Comparison of ENCODE assay signal across 8 mouse cellular contexts in genomic region chr4:155780895-155781294, GRCm38 (mm10). TPM values are rescaled to one million over a fixed set of nuclear protein-coding genes. Genes with fewer than 3 reads are reported as not detected.
DNase-seq lines count a peak whose midpoint lies in the region; ATAC-seq lines count a peak whose summit lies in the region.

No protein-coding gene starts in this region.

- peak; percentile 83 for DNase-seq in midbrain, embryonic 11.5 days (ENCODE audit: low spot score, missing footprints)
- DNase-seq in gastrocnemius, adult 18-20 months (ENCODE audit: low spot score), result peak; percentile 94
- DNase-seq in hindbrain, embryonic 11.5 days (ENCODE audit: low spot score), result peak; percentile 14
- DNase-seq in lung, postnatal 36 days, result peak; percentile 50
- DNase-seq in layer of hippocampus, postnatal 36 days, result no peak
- DNase-seq in cerebellum, postnatal 4 days (ENCODE audit: low spot score in 2 of 2), result no peak
- DNase-seq in left cerebral cortex, adult 8-10 months (ENCODE audit: low spot score in 2 of 2), result no peak

- no peak overlapping the region for H3K4me2 ChIP-seq in midbrain, embryonic 11.5 days
- H3K4me2 ChIP-seq in midbrain, embryonic 16.5 days (ENCODE audit: low read length), result no peak overlapping the region
- H3K4me2 ChIP-seq in hindbrain, embryonic 11.5 days (replicated peaks; ENCODE audit: low read depth, low read length), result no peak overlapping the region

- H3K4me3 ChIP-seq in midbrain, embryonic 11.5 days (ENCODE audit: low read depth, low read length), result no peak overlapping the region
- H3K4me3 ChIP-seq in midbrain, embryonic 16.5 days (ENCODE audit: low read depth, low read length), result no peak overlapping the region
- H3K4me3 ChIP-seq in hindbrain, embryonic 11.5 days (ENCODE audit: low read depth, low read length), result no peak overlapping the region

- WGBS in midbrain, embryonic 11.5 days, result 45% methylated on average over 6 of the region's 6 CpGs
- WGBS in midbrain, embryonic 16.5 days, result 38% methylated on average over 6 of the region's 6 CpGs
- WGBS in hindbrain, embryonic 11.5 days, result 37% methylated on average over 6 of the region's 6 CpGs

- no peaks in the 10 kb centered on the region for H3K27me3 ChIP-seq in midbrain, embryonic 11.5 days (ENCODE audit: control insufficient read depth, insufficient read depth, low read length)
- H3K27me3 ChIP-seq in midbrain, embryonic 16.5 days (ENCODE audit: control insufficient read depth, insufficient read depth, low read depth, low read length), result no peaks in the 10 kb centered on the region
- no peaks in the 10 kb centered on the region for H3K27me3 ChIP-seq in hindbrain, embryonic 11.5 days (ENCODE audit: control insufficient read depth, insufficient read depth, low read length)

- no peak overlapping the region for H3K9ac ChIP-seq in midbrain, embryonic 11.5 days (ENCODE audit: low read length)
- H3K9ac ChIP-seq in midbrain, embryonic 16.5 days (ENCODE audit: low read depth, low read length), result no peak overlapping the region
- no peak overlapping the region for H3K9ac ChIP-seq in hindbrain, embryonic 11.5 days (ENCODE audit: low read depth, low read length)

- H3K4me1 ChIP-seq in midbrain, embryonic 11.5 days (ENCODE audit: control insufficient read depth, insufficient read depth, low read length), result peaks cover 3% of the 10 kb centered on the region; the same call in 1 of the 2 replicates
- peaks cover 19% of the 10 kb centered on the region for H3K4me1 ChIP-seq in midbrain, embryonic 16.5 days (ENCODE audit: control insufficient read depth, insufficient read depth, low read length)
- H3K4me1 ChIP-seq in hindbrain, embryonic 11.5 days (replicated peaks; ENCODE audit: control insufficient read depth, insufficient read depth, low read length), result no peaks in the 10 kb centered on the region

- H3K36me3 ChIP-seq in midbrain, embryonic 11.5 days (ENCODE audit: control insufficient read depth, insufficient read depth, low read length), result no peaks in the 10 kb centered on the region
- no peaks in the 10 kb centered on the region for H3K36me3 ChIP-seq in midbrain, embryonic 16.5 days (ENCODE audit: control insufficient read depth, insufficient read depth, low read length)
- no peaks in the 10 kb centered on the region for H3K36me3 ChIP-seq in hindbrain, embryonic 11.5 days (ENCODE audit: control insufficient read depth, insufficient read depth, low read length)

- no peak overlapping the region for H3K27ac ChIP-seq in midbrain, embryonic 11.5 days (ENCODE audit: low read depth, low read length)
- no peak overlapping the region for H3K27ac ChIP-seq in midbrain, embryonic 16.5 days (ENCODE audit: low read length)
- H3K27ac ChIP-seq in hindbrain, embryonic 11.5 days (ENCODE audit: low read depth, low read length), result no peak overlapping the region

- H3K9me3 ChIP-seq in midbrain, embryonic 11.5 days (ENCODE audit: control insufficient read depth, low read length), result no peaks in the 10 kb centered on the region
- H3K9me3 ChIP-seq in midbrain, embryonic 16.5 days (replicated peaks; ENCODE audit: control insufficient read depth, low read length, poor library complexity, severe bottlenecking), result no peaks in the 10 kb centered on the region
- no peaks in the 10 kb centered on the region for H3K9me3 ChIP-seq in hindbrain, embryonic 11.5 days (ENCODE audit: control insufficient read depth, low read length)

- ATAC-seq in midbrain, embryonic 11.5 days (ENCODE audit: low FRiP score), result no peak
- ATAC-seq in midbrain, embryonic 16.5 days, result no peak
- no peak for ATAC-seq in hindbrain, embryonic 11.5 days (ENCODE audit: low FRiP score)

RNA-seq across cellular contexts. Expression of gene Tmem88b, which starts 4.8 kb away (rescaled TPM):
- polyA plus RNA-seq in midbrain, embryonic 11.5 days (2014; fragmentation: Nextera tagmentation; extraction: Ambion mirVana), result 0.14 and 0.21 TPM in 2 replicates
- 0.85 and 1.1 TPM in 2 replicates for polyA plus RNA-seq in midbrain, embryonic 16.5 days (2015; fragmentation: Nextera tagmentation; extraction: Ambion mirVana)
- total RNA-seq in gastrocnemius, adult 18-20 months (2021), result under 1 TPM; 0.39 to 0.47 TPM
- polyA plus RNA-seq in hindbrain, embryonic 11.5 days (2014; fragmentation: Nextera tagmentation; extraction: Ambion mirVana), result 0.25 and 0.52 TPM in 2 replicates
- 10 to 100 TPM; 29.6 to 31.8 TPM for total RNA-seq in layer of hippocampus, postnatal 36 days (2021)
- 10 to 100 TPM; 35.4 to 43.6 (median 36.6) TPM for total RNA-seq in left cerebral cortex, adult 8-10 months (2022)

RNA-seq across cellular contexts. Expression of gene Vwa1, which starts 6.4 kb away (rescaled TPM):
- polyA plus RNA-seq in midbrain, embryonic 11.5 days (2014; fragmentation: Nextera tagmentation; extraction: Ambion mirVana), result 9.1 and 9.9 TPM in 2 replicates
- polyA plus RNA-seq in midbrain, embryonic 16.5 days (2015; fragmentation: Nextera tagmentation; extraction: Ambion mirVana), result 31.0 and 31.5 TPM in 2 replicates
- 1 to 10 TPM; 5.3 to 9.7 TPM for total RNA-seq in gastrocnemius, adult 18-20 months (2021)
- 8.6 and 9.5 TPM in 2 replicates for polyA plus RNA-seq in hindbrain, embryonic 11.5 days (2014; fragmentation: Nextera tagmentation; extraction: Ambion mirVana)
- 10 to 100 TPM; 10.5 to 11.3 TPM for total RNA-seq in layer of hippocampus, postnatal 36 days (2021)
- 10 to 100 TPM; 14.0 to 14.9 (median 14.4) TPM for total RNA-seq in left cerebral cortex, adult 8-10 months (2022)

RNA-seq across cellular contexts. Expression of gene Ankrd65, which starts 9.3 kb away (rescaled TPM):
- polyA plus RNA-seq in midbrain, embryonic 11.5 days (2014; fragmentation: Nextera tagmentation; extraction: Ambion mirVana), result not detected in 2 replicates
- not detected in 2 replicates for polyA plus RNA-seq in midbrain, embryonic 16.5 days (2015; fragmentation: Nextera tagmentation; extraction: Ambion mirVana)
- total RNA-seq in gastrocnemius, adult 18-20 months (2021), result not detected
- polyA plus RNA-seq in hindbrain, embryonic 11.5 days (2014; fragmentation: Nextera tagmentation; extraction: Ambion mirVana), result not detected in 2 replicates
- total RNA-seq in layer of hippocampus, postnatal 36 days (2021), result not detected
- under 1 TPM in 1 of 4 experiments, not detected in 3; 0.35 TPM for total RNA-seq in left cerebral cortex, adult 8-10 months (2022)

RNA-seq across cellular contexts. Expression of gene Atad3a, which starts 20.0 kb away (rescaled TPM):
- 84.5 and 84.6 TPM in 2 replicates for polyA plus RNA-seq in midbrain, embryonic 11.5 days (2014; fragmentation: Nextera tagmentation; extraction: Ambion mirVana)
- polyA plus RNA-seq in midbrain, embryonic 16.5 days (2015; fragmentation: Nextera tagmentation; extraction: Ambion mirVana), result 87.9 and 93.2 TPM in 2 replicates
- total RNA-seq in gastrocnemius, adult 18-20 months (2021), result 10 to 100 TPM; 25.0 to 28.1 TPM
- 70.9 and 79.9 TPM in 2 replicates for polyA plus RNA-seq in hindbrain, embryonic 11.5 days (2014; fragmentation: Nextera tagmentation; extraction: Ambion mirVana)
- total RNA-seq in layer of hippocampus, postnatal 36 days (2021), result 10 to 100 TPM; 51.8 to 54.0 TPM
- total RNA-seq in left cerebral cortex, adult 8-10 months (2022), result 10 to 100 TPM; 41.3 to 55.7 (median 51.1) TPM

RNA-seq across cellular contexts. Expression of gene Mrpl20, which starts 21.8 kb away (rescaled TPM):
- 225 and 243 TPM in 2 replicates for polyA plus RNA-seq in midbrain, embryonic 11.5 days (2014; fragmentation: Nextera tagmentation; extraction: Ambion mirVana)
- polyA plus RNA-seq in midbrain, embryonic 16.5 days (2015; fragmentation: Nextera tagmentation; extraction: Ambion mirVana), result 243 and 257 TPM in 2 replicates
- total RNA-seq in gastrocnemius, adult 18-20 months (2021), result 10 to 100 TPM; 50.3 to 54.0 TPM
- polyA plus RNA-seq in hindbrain, embryonic 11.5 days (2014; fragmentation: Nextera tagmentation; extraction: Ambion mirVana), result 238 and 242 TPM in 2 replicates
- total RNA-seq in layer of hippocampus, postnatal 36 days (2021), result 10 to 100 TPM; 83.0 to 87.4 TPM
- 10 to 100 TPM; 75.3 to 87.1 (median 84.7) TPM for total RNA-seq in left cerebral cortex, adult 8-10 months (2022)

Comparison
In these comparisons a context has a peak if more than half of its experiments do, and no peak if none do; other contexts are left out.
1. DNase-seq: peak in midbrain, embryonic 11.5 days (single experiment), gastrocnemius, adult 18-20 months (single experiment), hindbrain, embryonic 11.5 days (single experiment) and lung, postnatal 36 days (single experiment); none in layer of hippocampus, postnatal 36 days (0 of 2), cerebellum, postnatal 4 days (0 of 2) and left cerebral cortex, adult 8-10 months (0 of 2).
2. RNA of gene Tmem88b, which starts 4.8 kb away (total RNA-seq): 35.4 to 43.6 TPM in left cerebral cortex, adult 8-10 months and 29.6 to 31.8 TPM in layer of hippocampus, postnatal 36 days; 0.39 to 0.47 TPM in gastrocnemius, adult 18-20 months; every median in the first group is over 10 times any median in the second.